Comparison of ENCODE assay signal across 8 mouse cellular contexts in genomic region chrX:12091431-12092061, GRCm38 (mm10).
A peak's percentile ranks its signal among the peaks of the same experiment; 100 is the strongest.
DNase-seq lines count a peak whose midpoint lies in the region; ATAC-seq and TF ChIP-seq lines count a peak whose summit lies in the region.

No protein-coding gene starts in this region.

- H3K4me2 ChIP-seq in embryonic facial prominence, embryonic 14.5 days (ENCODE audit: low read depth, low read length), result peak overlapping the region; percentile 88
- H3K4me2 ChIP-seq in midbrain, embryonic 11.5 days, result peak overlapping the region; percentile 88

- no peaks in the 10 kb centered on the region for H3K9me3 ChIP-seq in embryonic facial prominence, embryonic 14.5 days (ENCODE audit: control insufficient read depth, low read length)
- H3K9me3 ChIP-seq in midbrain, embryonic 11.5 days (ENCODE audit: control insufficient read depth, low read length), result no peaks in the 10 kb centered on the region

- 5% methylated on average over 7 of the region's 56 CpGs for WGBS in embryonic facial prominence, embryonic 14.5 days
- WGBS in midbrain, embryonic 11.5 days, result 1% methylated on average over 42 of the region's 56 CpGs

- no peaks in the 10 kb centered on the region for H3K36me3 ChIP-seq in embryonic facial prominence, embryonic 14.5 days (ENCODE audit: control insufficient read depth, insufficient read depth, low read length)
- H3K36me3 ChIP-seq in midbrain, embryonic 11.5 days (ENCODE audit: control insufficient read depth, insufficient read depth, low read length), result no peaks in the 10 kb centered on the region
- no peaks in the 10 kb centered on the region for H3K36me3 ChIP-seq in testis, adult 2 months (ENCODE audit: control insufficient read depth, insufficient read depth, low read length)

- intact Hi-C loops in heart, postnatal 14 days (cut with DNase I), result loop anchor here (2.0 kb wide), 1 partner anchor 31 kb away; no protein-coding TSS in a partner anchor

- peak overlapping the region; percentile 86 for H3K27ac ChIP-seq in embryonic facial prominence, embryonic 14.5 days (replicated peaks; ENCODE audit: low read depth, low read length)
- H3K27ac ChIP-seq in midbrain, embryonic 11.5 days (ENCODE audit: low read depth, low read length), result peak overlapping the region; percentile 86
- H3K27ac ChIP-seq in testis, adult 2 months (ENCODE audit: control insufficient read depth, insufficient read depth, low read depth, low read length), result peak overlapping the region; percentile 49; the same call in 1 of the 2 replicates

- DNase-seq in cerebellum, adult 11-12 months, result peak; percentile 39
- peak; percentile 56 for DNase-seq in Muller cell, postnatal 12 days (ENCODE audit: inconsistent ontology term)
- no peak for DNase-seq in embryonic facial prominence, embryonic 14.5 days (ENCODE audit: low spot score)
- DNase-seq in heart, postnatal 14 days, result peak; percentile 62 to 66
- DNase-seq in layer of hippocampus, postnatal 10 days (ENCODE audit: low spot score in 2 of 2), result peak; percentile 39 to 55
- DNase-seq in midbrain, embryonic 11.5 days (ENCODE audit: low spot score, missing footprints), result peak; percentile 90

- no peak for TF ChIP-seq POLR2A in testis, adult 2 months (IDR thresholded peaks at IDR 0.05; ENCODE audit: control insufficient read depth, low read depth, low read length)

- peaks cover 71% of the 10 kb centered on the region for H3K27me3 ChIP-seq in embryonic facial prominence, embryonic 14.5 days (replicated peaks; ENCODE audit: control insufficient read depth, insufficient read depth, low read length)
- H3K27me3 ChIP-seq in midbrain, embryonic 11.5 days (ENCODE audit: control insufficient read depth, insufficient read depth, low read length), result peaks cover 48% of the 10 kb centered on the region
- no peaks in the 10 kb centered on the region for H3K27me3 ChIP-seq in testis, adult 2 months (ENCODE audit: control insufficient read depth, insufficient read depth, low read length)

- H3K9ac ChIP-seq in embryonic facial prominence, embryonic 14.5 days (ENCODE audit: low read depth, low read length), result peak overlapping the region; percentile 76
- peak overlapping the region; percentile 76 for H3K9ac ChIP-seq in midbrain, embryonic 11.5 days (ENCODE audit: low read length)

- H3K4me3 ChIP-seq in embryonic facial prominence, embryonic 14.5 days (ENCODE audit: low read depth, low read length), result peak overlapping the region; percentile 51
- H3K4me3 ChIP-seq in midbrain, embryonic 11.5 days (ENCODE audit: low read depth, low read length), result peak overlapping the region; percentile 44
- H3K4me3 ChIP-seq in testis, adult 2 months (ENCODE audit: control insufficient read depth, low read depth, low read length), result peak overlapping the region; percentile 55

- peaks cover 10% of the 10 kb centered on the region; the same call in 1 of the 2 replicates for H3K4me1 ChIP-seq in embryonic facial prominence, embryonic 14.5 days (ENCODE audit: control insufficient read depth, insufficient read depth, low read length)
- H3K4me1 ChIP-seq in midbrain, embryonic 11.5 days (ENCODE audit: control insufficient read depth, insufficient read depth, low read length), result peaks cover 26% of the 10 kb centered on the region
- peaks cover 27% of the 10 kb centered on the region for H3K4me1 ChIP-seq in testis, adult 2 months (ENCODE audit: control insufficient read depth, insufficient read depth, low read length)

- ATAC-seq in cerebellum, adult (ENCODE audit: insufficient number of reproducible peaks, low FRiP score, low TSS enrichment), result no peak
- ATAC-seq in embryonic facial prominence, embryonic 14.5 days (ENCODE audit: low read depth), result no peak
- ATAC-seq in midbrain, embryonic 11.5 days (ENCODE audit: low FRiP score), result no peak

- no peak for TF ChIP-seq CTCF in testis, adult 2 months (IDR thresholded peaks at IDR 0.05; ENCODE audit: control insufficient read depth, insufficient read depth, insufficient replicate concordance, low read depth, low read length)
